Mouse (Mus musculus): ENCODE data around the gene Iffo2. TPM values are rescaled to one million over a fixed set of nuclear protein-coding genes. Genes with fewer than 3 reads are reported as not detected.

The Iffo2 gene
- polyA plus RNA-seq, 1 experiment from 2014 or later, result 4.3 TPM

DNA sequence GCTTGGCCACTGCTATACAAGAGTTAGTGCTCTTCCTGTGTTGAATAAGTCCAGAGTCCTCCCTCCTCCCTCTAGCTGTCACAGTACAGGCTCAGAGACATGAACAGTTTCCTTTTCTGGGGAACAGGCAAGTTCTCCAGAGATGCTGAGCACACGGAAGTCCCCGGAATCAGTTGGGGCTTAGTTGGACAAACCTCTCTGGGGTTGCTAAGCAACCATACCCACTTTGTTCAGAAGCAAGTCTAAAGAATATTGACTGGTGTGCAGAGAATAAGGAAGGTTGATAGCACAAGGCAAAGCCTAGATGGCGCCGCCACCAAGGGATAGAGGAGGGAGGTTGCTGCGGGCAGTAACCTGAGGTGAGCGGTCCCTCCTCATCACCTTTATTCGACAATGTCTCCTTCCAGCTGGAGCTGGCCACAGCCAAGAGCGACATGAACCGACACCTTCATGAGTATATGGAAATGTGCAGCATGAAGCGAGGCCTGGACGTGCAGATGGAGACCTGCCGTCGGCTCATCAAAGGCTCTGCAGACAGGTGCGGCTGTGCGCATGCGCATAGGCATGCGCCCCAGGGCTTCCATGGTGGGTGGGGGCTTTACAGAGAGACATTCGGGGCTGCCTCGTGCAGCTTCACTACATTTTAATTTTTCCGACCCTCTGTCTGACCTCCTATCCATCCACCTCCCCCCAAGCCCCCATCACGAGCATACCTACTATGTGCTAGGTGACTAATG lies 84.3 kb downstream of the Iffo2 start:
- Histone ChIP-seq H3K4me3 (no peak overlapping the region), H3K4me2 (no peak overlapping the region), H3K27me3 (no peaks in the 10 kb centered on the region), H3K9ac (no peak overlapping the region), H3K36me3 (peaks cover 32% of the 10 kb centered on the region), H3K9me3 (0 out of 2 replicates have a peak, but pooled peaks cover 6% of the 10 kb centered on the region), H3K4me1 (peaks cover 19% of the 10 kb centered on the region), H3K27ac (no peak overlapping the region)
- WGBS, result 91% methylated on average over 21 of the region's 21 CpGs
- ATAC-seq (ENCODE audit: insufficient number of reproducible peaks, insufficient read depth, low FRiP score, low TSS enrichment, low read depth), result no peak

DNA sequence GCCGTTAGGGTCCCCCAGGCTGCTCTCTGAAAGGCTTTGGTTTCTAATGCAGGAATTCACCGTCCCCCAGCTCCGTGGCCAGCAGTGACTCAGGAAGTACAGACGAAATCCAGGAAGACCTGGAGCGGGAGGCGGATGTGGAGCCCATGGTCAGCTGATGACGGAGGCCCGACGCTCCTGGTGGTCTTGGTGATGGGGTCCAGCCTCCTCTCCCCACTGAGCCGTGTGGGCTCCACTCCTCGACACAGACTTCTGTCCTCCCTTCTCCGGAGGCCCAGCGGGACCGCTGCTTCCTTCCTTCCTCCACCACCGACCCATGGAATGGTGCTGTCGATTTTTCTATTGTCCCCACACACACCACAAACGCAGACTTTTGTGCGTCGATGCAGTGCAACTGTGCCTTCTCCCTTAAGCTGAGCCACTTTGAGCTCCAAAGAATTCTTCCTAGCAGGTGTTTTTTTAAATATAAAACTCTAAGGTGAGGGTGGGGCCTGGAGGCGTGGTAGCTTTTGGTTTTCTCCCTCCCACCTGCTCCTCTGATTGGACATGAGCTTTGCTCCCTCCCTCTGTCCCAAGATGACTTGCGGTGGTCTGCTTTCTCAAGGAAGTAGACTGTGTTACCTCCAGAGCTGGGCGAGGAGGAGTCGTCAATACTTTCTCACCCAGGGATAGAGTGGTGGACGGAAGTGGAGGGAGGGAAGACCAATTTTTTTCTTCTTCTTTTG lies 86.1 kb downstream of the Iffo2 start:
- no peak for ATAC-seq (ENCODE audit: insufficient number of reproducible peaks, insufficient read depth, low FRiP score, low TSS enrichment, low read depth)
- Histone ChIP-seq H3K4me1 (peaks cover 13% of the 10 kb centered on the region), H3K27ac (peak overlapping the region; percentile 48; the same call in 1 of the 2 replicates), H3K4me2 (peak overlapping the region; percentile 56), H3K27me3 (no peaks in the 10 kb centered on the region), H3K9me3 (0 out of 2 replicates have a peak, but pooled peaks cover 6% of the 10 kb centered on the region), H3K4me3 (peak overlapping the region; percentile 37), H3K9ac (peak overlapping the region; percentile 62), H3K36me3 (peaks cover 32% of the 10 kb centered on the region)
- WGBS, result 15% methylated on average over 24 of the region's 24 CpGs

GRCm38 (mm10) chr4:139617001-139617364 lies 86.6 kb downstream of the Iffo2 start:
- H3K9ac ChIP-seq, result peak overlapping the region; percentile 46; the same call in 1 of the 2 replicates
- 0 out of 2 replicates have a peak, but pooled peaks cover 6% of the 10 kb centered on the region for H3K9me3 ChIP-seq
- peak overlapping the region; percentile 56 for H3K4me2 ChIP-seq
- peaks cover 14% of the 10 kb centered on the region for H3K4me1 ChIP-seq
- no peak for ATAC-seq (ENCODE audit: insufficient number of reproducible peaks, insufficient read depth, low FRiP score, low TSS enrichment, low read depth)
- 68% methylated on average over 3 of the region's 3 CpGs for WGBS
- no peaks in the 10 kb centered on the region for H3K27me3 ChIP-seq
- H3K4me3 ChIP-seq, result peak overlapping the region; percentile 37
- H3K36me3 ChIP-seq, result peaks cover 32% of the 10 kb centered on the region
- H3K27ac ChIP-seq, result peak overlapping the region; percentile 48; the same call in 1 of the 2 replicates

GRCm38 (mm10) chr4:139619765-139620164 lies 89.4 kb downstream of the Iffo2 start:
- 77% methylated on average over 6 of the region's 6 CpGs for WGBS
- H3K4me1 ChIP-seq, result peaks cover 30% of the 10 kb centered on the region
- H3K27ac ChIP-seq, result no peak overlapping the region
- no peak for ATAC-seq (ENCODE audit: insufficient number of reproducible peaks, insufficient read depth, low FRiP score, low TSS enrichment, low read depth)
- no peaks in the 10 kb centered on the region for H3K27me3 ChIP-seq
- H3K9me3 ChIP-seq, result no peaks in the 10 kb centered on the region
- H3K4me3 ChIP-seq, result no peak overlapping the region
- H3K4me2 ChIP-seq, result no peak overlapping the region
- H3K9ac ChIP-seq, result no peak overlapping the region
- H3K36me3 ChIP-seq, result peaks cover 13% of the 10 kb centered on the region

- peaks cover 20% of the 10 kb centered on the region for H3K4me1 ChIP-seq
- H3K27ac ChIP-seq, result peak within 1 kb of the TSS; percentile 85
- no peaks in the 10 kb centered on the region for H3K9me3 ChIP-seq
- 1% methylated on average over 35 of the region's 38 CpGs for whole genome bisulfite sequencing
- peak within 1 kb of the TSS; percentile 85 for H3K4me2 ChIP-seq
- no peaks in the 10 kb centered on the region for H3K36me3 ChIP-seq
- H3K4me3 ChIP-seq, result peak within 1 kb of the TSS; percentile 76
- peak; percentile 98 for ATAC-seq (ENCODE audit: insufficient number of reproducible peaks, insufficient read depth, low FRiP score, low TSS enrichment, low read depth)
- no peaks in the 10 kb centered on the region for H3K27me3 ChIP-seq
- H3K9ac ChIP-seq, result peak within 1 kb of the TSS; percentile 81
Observed at GRCm38 (mm10) chr4:139622373-139623282, 92.3 kb downstream of the Iffo2 start, which contains the start of gene Aldh4a1. Gene Aldh4a1 (plus strand): TSS chr4:139622866.

DNA sequence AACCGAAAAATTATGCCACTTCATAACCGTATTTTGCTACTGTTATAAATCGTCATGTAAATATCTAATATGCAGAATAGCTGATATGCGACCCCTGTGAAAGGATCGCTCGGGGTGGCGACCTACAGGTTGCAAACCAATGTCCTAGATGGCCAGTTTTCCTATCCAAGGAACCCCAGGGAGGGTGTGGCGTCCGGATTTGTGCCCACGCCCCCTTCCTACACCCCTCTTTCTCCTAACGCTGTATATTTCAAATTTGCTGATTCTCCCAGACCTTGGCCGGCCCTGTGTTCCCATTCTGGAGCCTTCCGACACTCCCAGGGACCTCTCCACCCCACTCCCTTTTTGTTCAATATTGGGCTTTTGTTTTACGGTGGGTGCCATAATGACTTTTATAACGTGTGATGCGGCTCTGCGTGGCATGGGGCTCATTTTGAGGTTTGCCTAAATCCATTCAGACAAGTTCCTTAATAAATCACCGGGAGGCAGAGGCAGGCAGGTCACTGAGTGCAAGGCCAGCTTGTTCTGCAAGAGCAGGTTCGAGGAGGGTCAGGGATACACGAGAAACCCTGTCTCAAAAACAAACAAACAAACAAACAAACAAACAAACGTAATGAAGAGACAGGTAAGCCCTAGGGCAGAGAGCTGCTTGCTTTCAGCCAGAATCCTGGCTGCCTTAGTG lies 93.2 kb downstream of the Iffo2 start:
- H3K9ac ChIP-seq, result peak overlapping the region; percentile 81
- H3K4me1 ChIP-seq, result peaks cover 20% of the 10 kb centered on the region
- H3K9me3 ChIP-seq, result no peaks in the 10 kb centered on the region
- peak overlapping the region; percentile 85 for H3K4me2 ChIP-seq
- peak overlapping the region; percentile 85; the same call in 1 of the 2 replicates for H3K27ac ChIP-seq
- H3K27me3 ChIP-seq, result no peaks in the 10 kb centered on the region
- no peak for ATAC-seq (ENCODE audit: insufficient number of reproducible peaks, insufficient read depth, low FRiP score, low TSS enrichment, low read depth)
- peak overlapping the region; percentile 76 for H3K4me3 ChIP-seq
- 30% methylated on average over 21 of the region's 21 CpGs for WGBS
- H3K36me3 ChIP-seq, result no peaks in the 10 kb centered on the region

- WGBS, result 56% methylated on average over 5 of the region's 5 CpGs
- peak overlapping the region; percentile 76 for H3K4me3 ChIP-seq
- H3K36me3 ChIP-seq, result peaks cover 3% of the 10 kb centered on the region; the same call in 1 of the 2 replicates
- no peak for ATAC-seq (ENCODE audit: insufficient number of reproducible peaks, insufficient read depth, low FRiP score, low TSS enrichment, low read depth)
- H3K4me1 ChIP-seq, result peaks cover 20% of the 10 kb centered on the region
- peak overlapping the region; percentile 85 for H3K4me2 ChIP-seq
- no peaks in the 10 kb centered on the region for H3K27me3 ChIP-seq
- peak overlapping the region; percentile 16; the same call in 1 of the 2 replicates for H3K27ac ChIP-seq
- H3K9ac ChIP-seq, result peak overlapping the region; percentile 81; the same call in 1 of the 2 replicates
- H3K9me3 ChIP-seq, result no peaks in the 10 kb centered on the region
Observed at GRCm38 (mm10) chr4:139624116-139624489, 93.8 kb downstream of the Iffo2 start.

DNA sequence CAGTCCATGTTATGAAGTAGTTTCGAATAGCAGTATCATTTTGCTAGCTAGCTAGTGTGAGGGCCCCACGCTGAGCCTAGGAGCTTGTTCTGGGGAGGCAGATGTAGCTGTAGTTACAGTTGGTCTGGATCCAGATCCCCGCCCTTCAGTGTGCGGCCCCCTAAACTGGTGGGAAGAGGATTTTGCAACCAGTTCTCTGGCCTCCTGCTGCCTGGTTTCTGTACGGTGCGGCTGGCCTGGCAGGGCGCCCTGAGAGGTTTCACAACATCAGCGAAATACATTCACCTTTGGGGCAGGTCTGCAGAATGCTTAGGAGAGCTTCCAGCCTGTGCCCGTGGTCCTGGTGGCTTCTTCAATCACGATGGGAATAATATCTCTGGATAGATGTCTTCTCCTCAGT lies 94.4 kb downstream of the Iffo2 start:
- Histone ChIP-seq H3K27ac (0 out of 2 replicates have a peak overlapping the region, but pooled peaks have one; percentile 16), H3K9ac (peak overlapping the region; percentile 81; the same call in 1 of the 2 replicates), H3K4me1 (peaks cover 20% of the 10 kb centered on the region), H3K27me3 (no peaks in the 10 kb centered on the region), H3K36me3 (peaks cover 3% of the 10 kb centered on the region; the same call in 1 of the 2 replicates), H3K4me3 (no peak overlapping the region), H3K4me2 (peak overlapping the region; percentile 85), H3K9me3 (no peaks in the 10 kb centered on the region)
- ATAC-seq (ENCODE audit: insufficient number of reproducible peaks, insufficient read depth, low FRiP score, low TSS enrichment, low read depth), result no peak
- 75% methylated on average over 10 of the region's 10 CpGs for WGBS

DNA sequence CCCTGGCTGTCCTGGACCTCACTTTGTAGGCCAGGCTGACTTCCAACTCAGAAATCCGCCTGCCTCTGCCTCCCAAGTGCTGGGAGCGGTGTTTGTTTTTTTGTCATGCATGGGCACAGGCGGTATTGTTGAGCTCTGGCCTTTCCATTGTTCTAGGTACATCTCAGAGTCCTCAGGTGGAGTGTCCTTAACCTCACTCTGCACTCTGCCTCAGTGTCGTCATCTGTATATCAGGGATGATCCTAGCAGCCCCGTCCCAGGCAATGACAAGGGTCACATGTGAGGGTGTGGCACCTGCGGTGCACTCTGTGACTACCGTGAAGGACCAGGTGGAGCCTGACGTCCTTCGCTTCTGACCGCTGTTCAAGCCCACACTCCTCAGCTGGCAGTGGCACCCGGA lies 97.0 kb downstream of the Iffo2 start:
- Histone ChIP-seq H3K4me1 (peaks cover 26% of the 10 kb centered on the region), H3K4me3 (no peak overlapping the region), H3K4me2 (no peak overlapping the region), H3K9ac (no peak overlapping the region), H3K36me3 (peaks cover 3% of the 10 kb centered on the region; the same call in 1 of the 2 replicates), H3K27me3 (no peaks in the 10 kb centered on the region), H3K9me3 (no peaks in the 10 kb centered on the region), H3K27ac (no peak overlapping the region)
- no peak for ATAC-seq (ENCODE audit: insufficient number of reproducible peaks, insufficient read depth, low FRiP score, low TSS enrichment, low read depth)
- 92% methylated on average over 11 of the region's 11 CpGs for WGBS

GRCm38 (mm10) chr4:139630171-139630570 lies 99.8 kb downstream of the Iffo2 start:
- Histone ChIP-seq H3K4me3 (no peak overlapping the region), H3K36me3 (peaks cover 6% of the 10 kb centered on the region; the same call in 1 of the 2 replicates), H3K27me3 (no peaks in the 10 kb centered on the region), H3K4me2 (no peak overlapping the region), H3K9ac (no peak overlapping the region), H3K27ac (no peak overlapping the region), H3K9me3 (no peaks in the 10 kb centered on the region), H3K4me1 (peaks cover 9% of the 10 kb centered on the region)
- no peak for ATAC-seq (ENCODE audit: insufficient number of reproducible peaks, insufficient read depth, low FRiP score, low TSS enrichment, low read depth)
- 76% methylated on average over 10 of the region's 10 CpGs for WGBS

Measured in embryonic facial prominence, embryonic 13.5 days (tissue).